Comparison of ENCODE assay signal across 20 mouse cellular contexts in the genomic region with DNA sequence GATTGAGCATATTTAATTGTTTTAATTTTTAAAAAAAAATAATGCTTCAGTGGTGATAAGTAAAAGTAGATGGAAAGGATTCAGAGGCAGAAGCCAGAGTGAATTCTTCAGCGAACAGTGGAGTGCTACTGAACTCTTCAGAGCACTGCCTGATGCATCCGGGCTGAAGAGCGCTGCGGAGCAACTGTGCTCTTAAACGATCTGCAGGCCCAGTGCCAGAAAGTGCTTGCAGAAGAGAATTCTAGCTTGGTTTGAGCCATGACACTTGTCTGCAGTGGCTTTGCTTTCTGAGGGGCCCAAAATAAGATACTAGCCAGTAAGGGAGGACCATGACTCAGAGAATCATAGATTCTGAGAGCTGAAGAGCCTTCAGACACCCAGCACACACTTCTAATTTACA. TPM values are rescaled to one million over a fixed set of nuclear protein-coding genes. Genes with fewer than 3 reads are reported as not detected.
A peak's percentile ranks its signal among the peaks of the same experiment; 100 is the strongest.
DNase-seq lines count a peak whose midpoint lies in the region; ATAC-seq and TF ChIP-seq lines count a peak whose summit lies in the region.
"Had no signal": no experiment of that assay in that cellular context is flagged by ENCODE, and none has a peak within 500 bp of the region (broad histone marks: within the 10 kb centered on the region; RNA-seq: fewer than 3 reads in every experiment).

No protein-coding gene starts in this region.

- no peaks in the 10 kb centered on the region for H3K27me3 ChIP-seq in embryonic facial prominence, embryonic 14.5 days (replicated peaks; ENCODE audit: control insufficient read depth, insufficient read depth, low read length)
- H3K27me3 ChIP-seq in embryonic facial prominence, embryonic 10.5 days (replicated peaks; ENCODE audit: low read depth, poor library complexity, severe bottlenecking) = no peaks in the 10 kb centered on the region
- H3K27me3 ChIP-seq in kidney, embryonic 16.5 days (ENCODE audit: insufficient read depth, low read length) = no peaks in the 10 kb centered on the region; the same call in 1 of the 2 replicates
- H3K27me3 ChIP-seq: heart, embryonic 15.5 days; hindbrain, embryonic 15.5 days; limb, embryonic 13.5 days had no signal

- no peak overlapping the region for H3K27ac ChIP-seq in embryonic facial prominence, embryonic 14.5 days (replicated peaks; ENCODE audit: low read depth, low read length)
- no peak overlapping the region for H3K27ac ChIP-seq in embryonic facial prominence, embryonic 10.5 days (replicated peaks)
- H3K27ac ChIP-seq in kidney, embryonic 16.5 days (ENCODE audit: low read length) = no peak overlapping the region
- H3K27ac ChIP-seq: heart, embryonic 15.5 days; hindbrain, embryonic 15.5 days; limb, embryonic 13.5 days; midbrain, embryonic 10.5 days had no signal

- no peaks in the 10 kb centered on the region for H3K9me3 ChIP-seq in embryonic facial prominence, embryonic 14.5 days (ENCODE audit: control insufficient read depth, low read length)
- H3K9me3 ChIP-seq in embryonic facial prominence, embryonic 10.5 days = no peaks in the 10 kb centered on the region
- H3K9me3 ChIP-seq in kidney, embryonic 16.5 days (ENCODE audit: low read length) = no peaks in the 10 kb centered on the region
- H3K9me3 ChIP-seq: heart, embryonic 15.5 days; hindbrain, embryonic 15.5 days; limb, embryonic 13.5 days; midbrain, embryonic 10.5 days had no signal

- no peaks in the 10 kb centered on the region for H3K36me3 ChIP-seq in embryonic facial prominence, embryonic 14.5 days (ENCODE audit: control insufficient read depth, insufficient read depth, low read length)
- H3K36me3 ChIP-seq in embryonic facial prominence, embryonic 10.5 days (replicated peaks) = no peaks in the 10 kb centered on the region
- no peaks in the 10 kb centered on the region for H3K36me3 ChIP-seq in kidney, embryonic 16.5 days (ENCODE audit: insufficient read depth, low read length)
- H3K36me3 ChIP-seq: heart, embryonic 15.5 days; hindbrain, embryonic 15.5 days; limb, embryonic 13.5 days; midbrain, embryonic 10.5 days had no signal

- no peak overlapping the region for H3K4me2 ChIP-seq in embryonic facial prominence, embryonic 14.5 days (ENCODE audit: low read depth, low read length)
- H3K4me2 ChIP-seq in kidney, embryonic 16.5 days (replicated peaks; ENCODE audit: low read depth, low read length) = no peak overlapping the region
- H3K4me2 ChIP-seq: heart, embryonic 15.5 days; hindbrain, embryonic 15.5 days; limb, embryonic 13.5 days had no signal

- DNase-seq in embryonic facial prominence, embryonic 14.5 days (ENCODE audit: low spot score) = peak; percentile 55
- DNase-seq in embryonic facial prominence, embryonic 10.5 days (ENCODE audit: low spot score) = no peak
- peak; percentile 61 for DNase-seq in kidney, postnatal 10 days
- DNase-seq in lung, postnatal 10 days = peak; percentile 7
- DNase-seq in lung, postnatal 25 days (ENCODE audit: low spot score) = no peak
- DNase-seq in right cerebral cortex, postnatal 4 days = peak; percentile 53
- no peak for DNase-seq in lung, adult 2 months
- DNase-seq: adrenal gland, postnatal 36 days; cerebellum, adult 11-12 months; embryo, embryonic 11 days; gastrocnemius, postnatal 36 days; thymus, adult 2 months had no signal

- no peak for TF ChIP-seq CTCF in lung, adult 2 months (IDR thresholded peaks at IDR 0.05; ENCODE audit: insufficient read depth, low read length)

- H3K4me3 ChIP-seq in embryonic facial prominence, embryonic 14.5 days (ENCODE audit: low read depth, low read length) = no peak overlapping the region
- H3K4me3 ChIP-seq in embryonic facial prominence, embryonic 10.5 days = no peak overlapping the region
- H3K4me3 ChIP-seq in kidney, embryonic 16.5 days (ENCODE audit: low read length) = no peak overlapping the region
- no peak overlapping the region for H3K4me3 ChIP-seq in lung, adult 2 months (replicated peaks; ENCODE audit: extremely low read depth, low read depth, low read length)
- H3K4me3 ChIP-seq: heart, embryonic 15.5 days; hindbrain, embryonic 15.5 days; limb, embryonic 13.5 days; midbrain, embryonic 10.5 days had no signal

- 58% methylated on average over 5 of the region's 5 CpGs for WGBS in embryonic facial prominence, embryonic 14.5 days
- WGBS in embryonic facial prominence, embryonic 10.5 days = 90% methylated on average over 5 of the region's 5 CpGs
- WGBS in kidney, embryonic 16.5 days = 73% methylated on average over 5 of the region's 5 CpGs
- 44% methylated on average over 5 of the region's 5 CpGs for WGBS in lung, adult 2 months

- no peaks in the 10 kb centered on the region for H3K4me1 ChIP-seq in embryonic facial prominence, embryonic 14.5 days (ENCODE audit: control insufficient read depth, insufficient read depth, low read length)
- H3K4me1 ChIP-seq in embryonic facial prominence, embryonic 10.5 days = no peaks in the 10 kb centered on the region
- H3K4me1 ChIP-seq in kidney, embryonic 16.5 days (ENCODE audit: insufficient read depth, low read length) = no peaks in the 10 kb centered on the region
- H3K4me1 ChIP-seq in lung, adult 2 months (ENCODE audit: control insufficient read depth, insufficient read depth, low read length) = no peaks in the 10 kb centered on the region
- H3K4me1 ChIP-seq: heart, embryonic 15.5 days; hindbrain, embryonic 15.5 days; limb, embryonic 13.5 days; midbrain, embryonic 10.5 days had no signal

- ATAC-seq in embryonic facial prominence, embryonic 14.5 days (ENCODE audit: low read depth) = no peak
- no peak for ATAC-seq in kidney, embryonic 16.5 days (ENCODE audit: low FRiP score, low TSS enrichment)

- no peak overlapping the region for H3K9ac ChIP-seq in embryonic facial prominence, embryonic 14.5 days (ENCODE audit: low read depth, low read length)
- no peak overlapping the region for H3K9ac ChIP-seq in kidney, embryonic 16.5 days (replicated peaks; ENCODE audit: low read length)
- H3K9ac ChIP-seq: heart, embryonic 15.5 days; hindbrain, embryonic 15.5 days; limb, embryonic 13.5 days had no signal

- TF ChIP-seq POLR2A in lung, adult 2 months (IDR thresholded peaks at IDR 0.05; ENCODE audit: borderline replicate concordance, extremely low read depth, low read depth, low read length) = no peak

RNA-seq across cellular contexts. Expression of gene Gm17662, which starts 28.2 kb away (rescaled TPM):
- polyA plus RNA-seq in embryonic facial prominence, embryonic 14.5 days (2014; fragmentation: Nextera tagmentation; extraction: Ambion mirVana) = not detected in 2 replicates
- not detected in 2 replicates for polyA plus RNA-seq in embryonic facial prominence, embryonic 10.5 days (2016; fragmentation: Nextera tagmentation; extraction: Ambion mirVana)
- not detected in 2 replicates for polyA plus RNA-seq in kidney, embryonic 16.5 days (2015; fragmentation: Nextera tagmentation; extraction: Ambion mirVana)
- not detected in 2 replicates for polyA plus RNA-seq in lung, adult 2 months (2012; rRNA removed)
- polyA plus RNA-seq: heart, embryonic 15.5 days; hindbrain, embryonic 15.5 days; kidney, embryonic 14.5 days; limb, embryonic 13.5 days; lung, embryonic 16.5 days; midbrain, embryonic 10.5 days; neural tube, embryonic 11.5 days; thymus, adult 2 months had no signal

RNA-seq across cellular contexts. Expression of gene C8a, which starts 47.3 kb away (rescaled TPM):
- not detected in 2 replicates for polyA plus RNA-seq in embryonic facial prominence, embryonic 14.5 days (2014; fragmentation: Nextera tagmentation; extraction: Ambion mirVana)
- not detected in 2 replicates for polyA plus RNA-seq in embryonic facial prominence, embryonic 10.5 days (2016; fragmentation: Nextera tagmentation; extraction: Ambion mirVana)
- 0.31 and 0.32 TPM in 2 replicates for polyA plus RNA-seq in kidney, embryonic 16.5 days (2015; fragmentation: Nextera tagmentation; extraction: Ambion mirVana)
- polyA plus RNA-seq in lung, adult 2 months (2012; rRNA removed) = not detected in 2 replicates
- polyA plus RNA-seq: heart, embryonic 15.5 days; hindbrain, embryonic 15.5 days; limb, embryonic 13.5 days; midbrain, embryonic 10.5 days; neural tube, embryonic 11.5 days; thymus, adult 2 months had no signal

Comparison
In these comparisons a context has a peak if more than half of its experiments do, and no peak if none do; other contexts are left out.
1. DNase-seq: peak in embryonic facial prominence, embryonic 14.5 days (single experiment), kidney, postnatal 10 days (single experiment), lung, postnatal 10 days (single experiment) and right cerebral cortex, postnatal 4 days (single experiment); none in embryonic facial prominence, embryonic 10.5 days (single experiment), lung, postnatal 25 days (single experiment) and lung, adult 2 months (single experiment).